Mouse (Mus musculus): ENCODE results near the gene Mgat3.
A peak's percentile ranks its signal among the peaks of the same experiment; 100 is the strongest.

Gene Mgat3

GRCm38 (mm10) chr15:80232331-80232730 lies 58.8 kb downstream of the Mgat3 start:
- peak; percentile 47 for DNase-seq

DNA sequence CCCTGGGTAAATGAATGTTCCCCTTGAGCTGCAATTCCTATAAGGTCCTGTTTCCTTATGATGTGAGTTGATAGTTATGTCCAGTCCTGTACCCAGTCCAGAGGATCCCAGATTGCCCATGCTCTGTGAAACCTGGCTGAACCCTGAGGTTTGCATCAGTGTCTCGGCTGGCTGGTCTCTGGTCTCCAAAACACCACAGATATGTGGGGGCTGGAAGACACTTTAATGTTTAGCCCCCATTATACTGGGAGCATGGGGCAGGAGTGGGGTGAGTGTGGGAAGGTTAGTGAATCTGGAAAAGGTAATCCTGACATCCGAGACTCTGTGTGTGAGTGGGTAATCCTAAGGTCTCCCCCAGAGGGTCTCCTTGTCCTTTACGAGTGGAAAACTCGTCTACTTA lies 59.5 kb downstream of the Mgat3 start:
- no peak for DNase-seq

DNA sequence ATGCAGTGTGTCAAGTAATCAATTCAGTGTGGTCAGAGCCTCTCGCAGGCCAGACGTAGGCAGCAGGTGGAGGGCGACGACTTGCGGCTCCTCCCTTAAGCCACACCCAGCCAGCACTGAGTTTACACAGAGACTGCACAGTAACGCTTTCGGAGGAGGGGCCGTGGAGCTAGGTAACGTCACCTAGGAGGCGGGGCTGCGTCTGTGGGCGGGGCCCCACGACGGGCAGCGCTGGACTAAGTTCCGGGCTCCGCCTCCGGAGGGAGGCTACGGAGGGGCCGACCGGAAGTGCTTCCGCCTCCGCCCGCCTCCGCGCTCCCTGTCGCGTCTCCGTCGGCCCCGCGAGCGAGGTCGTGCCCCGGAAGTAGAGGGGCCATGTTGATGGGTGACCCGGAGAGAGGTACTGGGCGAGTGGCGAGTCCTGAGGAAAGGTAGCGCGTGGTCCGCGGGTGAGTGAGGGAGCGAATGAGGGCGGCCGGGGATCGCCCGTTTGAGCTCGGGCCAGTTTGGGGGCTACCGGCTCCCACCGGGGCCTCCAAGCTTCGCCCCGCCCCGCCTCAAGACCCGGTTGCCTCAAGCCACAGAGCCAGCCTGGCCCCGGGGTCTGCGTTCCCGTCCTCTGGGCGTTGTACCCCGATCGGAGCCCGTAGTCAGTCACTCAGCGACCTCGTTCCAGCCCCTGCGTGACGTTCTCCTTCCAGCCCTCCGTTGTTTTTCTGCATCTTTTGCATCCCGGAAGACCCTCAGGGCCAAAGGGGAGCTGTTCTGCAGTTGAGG lies 60.4 kb downstream of the Mgat3 start, which contains the start of gene Mief1:
Gene Mief1 (plus strand): TSS at position 286 of the 777 bp plus-strand sequence.
- DNase-seq, result peak; percentile 99

- no peak for DNase-seq
Measured at GRCm38 (mm10) chr15:80235535-80235934, 62.0 kb downstream of the Mgat3 start, which contains the start of gene AC140267.1. Gene AC140267.1, plus strand, starts transcription at chr15:80235835.

DNA sequence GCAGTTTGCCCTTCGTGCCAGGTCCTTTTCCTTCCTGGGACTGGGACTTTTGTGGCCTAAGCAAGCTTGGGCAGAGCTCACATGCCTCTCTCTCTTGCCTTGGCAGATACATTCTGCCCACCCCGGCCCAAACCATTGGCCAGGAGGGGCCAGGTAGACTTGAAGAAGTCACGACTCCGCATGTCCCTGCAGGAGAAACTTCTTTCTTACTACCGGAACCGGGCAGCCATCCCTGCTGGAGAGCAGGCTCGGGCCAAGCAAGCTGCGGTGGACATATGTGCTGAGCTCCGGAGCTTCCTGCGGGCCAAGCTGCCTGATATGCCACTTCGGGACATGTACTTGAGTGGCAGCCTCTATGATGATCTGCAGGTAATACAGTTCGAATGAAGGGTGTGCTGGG lies 74.6 kb downstream of the Mgat3 start:
- DNase-seq, result no peak

- no peak for DNase-seq
Measured at GRCm38 (mm10) chr15:80248596-80248995, 75.1 kb downstream of the Mgat3 start.

DNA sequence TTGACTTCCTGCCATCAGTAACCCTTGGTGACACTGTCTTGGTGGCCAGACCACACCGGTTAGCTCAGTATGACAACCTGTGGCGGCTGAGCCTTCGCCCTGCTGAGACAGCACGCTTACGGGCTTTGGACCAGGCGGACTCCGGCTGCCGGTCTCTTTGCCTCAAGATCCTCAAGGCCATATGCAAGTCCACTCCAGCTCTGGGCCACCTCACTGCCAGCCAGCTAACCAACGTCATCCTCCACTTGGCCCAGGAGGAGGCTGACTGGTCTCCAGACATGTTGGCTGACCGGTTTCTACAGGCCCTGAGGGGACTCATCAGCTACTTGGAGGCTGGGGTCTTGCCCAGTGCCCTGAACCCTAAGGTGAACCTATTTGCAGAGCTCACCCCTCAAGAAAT lies 76.2 kb downstream of the Mgat3 start:
- DNase-seq, result no peak

- no peak for DNase-seq
Measured at GRCm38 (mm10) chr15:80250586-80250985, 77.1 kb downstream of the Mgat3 start.

GRCm38 (mm10) chr15:80253530-80253929 lies 80.0 kb downstream of the Mgat3 start:
- DNase-seq, result peak; percentile 52

GRCm38 (mm10) chr15:80254207-80254606 lies 80.7 kb downstream of the Mgat3 start:
- DNase-seq, result peak; percentile 13

DNA sequence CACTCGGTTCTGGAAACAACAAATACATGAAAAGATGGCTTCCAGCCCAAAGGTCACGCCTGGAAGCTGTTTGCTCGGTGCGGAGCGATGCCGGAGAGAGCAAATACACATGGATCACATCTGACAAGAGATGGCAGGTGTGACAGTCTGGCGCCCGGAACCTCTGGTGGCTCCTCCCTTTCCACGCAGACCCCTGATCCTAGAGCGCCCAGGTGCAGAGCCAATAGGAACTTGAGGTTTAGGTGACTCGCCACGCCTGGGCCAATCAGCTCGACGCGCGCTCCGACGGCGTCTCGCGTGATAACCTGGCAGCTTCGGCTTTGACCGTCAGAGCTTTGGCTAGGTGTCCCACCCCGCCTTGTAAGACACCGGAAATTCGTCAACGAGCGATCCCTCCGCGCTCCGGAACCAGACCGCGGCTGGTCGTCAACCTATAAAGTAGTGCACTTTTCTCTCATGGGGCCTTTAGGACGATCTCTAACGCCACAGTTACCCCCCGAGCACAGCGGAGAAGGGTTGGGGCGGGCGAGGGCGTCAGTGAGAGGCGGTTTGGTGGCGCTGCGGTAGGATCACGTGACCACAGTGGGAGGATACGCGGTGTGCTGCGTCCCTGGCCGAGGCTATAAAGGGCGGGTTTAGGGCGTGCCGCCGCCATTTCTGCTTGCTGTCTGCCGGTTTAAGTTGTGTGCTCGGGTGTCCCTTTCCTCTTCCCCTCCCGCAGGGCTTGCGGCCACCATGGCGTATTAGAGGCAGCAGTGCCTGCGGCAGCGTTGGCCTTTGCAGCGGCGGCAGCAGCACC lies 81.5 kb downstream of the Mgat3 start, which contains the start of gene Atf4:
Gene Atf4 (plus strand): TSS at position 338 of the 799 bp plus-strand sequence.
- DNase-seq, result peak; percentile 99

DNA sequence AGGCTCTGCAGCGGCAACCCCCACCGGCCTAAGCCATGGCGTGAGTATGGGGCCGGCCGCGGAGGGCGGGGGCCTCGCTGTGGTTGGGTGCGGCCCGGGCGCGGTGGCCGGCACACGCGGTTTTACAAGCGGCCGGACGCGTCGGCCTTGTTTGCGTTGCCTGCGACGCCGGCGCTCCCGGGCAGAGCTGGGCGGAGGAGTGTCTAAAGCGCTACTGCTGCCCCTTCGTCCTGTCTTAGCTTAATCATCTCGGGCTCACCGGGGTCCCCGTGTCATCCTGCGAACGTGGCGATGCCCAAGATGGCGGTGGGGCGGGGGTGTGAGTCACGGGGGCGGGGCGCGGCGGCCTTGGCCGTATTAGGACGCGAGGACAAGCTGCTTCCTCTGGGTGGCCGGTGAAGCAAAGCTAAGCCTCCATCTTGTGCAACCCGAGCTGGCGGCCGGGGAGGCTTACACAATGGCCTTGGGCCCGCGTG lies 82.2 kb downstream of the Mgat3 start:
- peak; percentile 91 for DNase-seq

DNA sequence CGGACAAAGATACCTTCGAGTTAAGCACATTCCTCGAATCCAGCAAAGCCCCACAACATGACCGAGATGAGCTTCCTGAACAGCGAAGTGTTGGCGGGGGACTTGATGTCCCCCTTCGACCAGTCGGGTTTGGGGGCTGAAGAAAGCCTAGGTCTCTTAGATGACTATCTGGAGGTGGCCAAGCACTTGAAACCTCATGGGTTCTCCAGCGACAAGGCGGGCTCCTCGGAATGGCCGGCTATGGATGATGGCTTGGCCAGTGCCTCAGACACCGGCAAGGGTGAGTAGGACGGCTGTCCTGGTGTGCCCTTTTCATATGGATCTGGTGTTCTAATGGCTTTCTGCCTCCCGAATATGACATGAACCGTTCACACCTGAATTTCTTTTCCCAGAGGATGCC lies 82.7 kb downstream of the Mgat3 start:
- peak; percentile 8 for DNase-seq

GRCm38 (mm10) chr15:80256656-80257601 lies 83.4 kb downstream of the Mgat3 start:
- no peak for DNase-seq

DNA sequence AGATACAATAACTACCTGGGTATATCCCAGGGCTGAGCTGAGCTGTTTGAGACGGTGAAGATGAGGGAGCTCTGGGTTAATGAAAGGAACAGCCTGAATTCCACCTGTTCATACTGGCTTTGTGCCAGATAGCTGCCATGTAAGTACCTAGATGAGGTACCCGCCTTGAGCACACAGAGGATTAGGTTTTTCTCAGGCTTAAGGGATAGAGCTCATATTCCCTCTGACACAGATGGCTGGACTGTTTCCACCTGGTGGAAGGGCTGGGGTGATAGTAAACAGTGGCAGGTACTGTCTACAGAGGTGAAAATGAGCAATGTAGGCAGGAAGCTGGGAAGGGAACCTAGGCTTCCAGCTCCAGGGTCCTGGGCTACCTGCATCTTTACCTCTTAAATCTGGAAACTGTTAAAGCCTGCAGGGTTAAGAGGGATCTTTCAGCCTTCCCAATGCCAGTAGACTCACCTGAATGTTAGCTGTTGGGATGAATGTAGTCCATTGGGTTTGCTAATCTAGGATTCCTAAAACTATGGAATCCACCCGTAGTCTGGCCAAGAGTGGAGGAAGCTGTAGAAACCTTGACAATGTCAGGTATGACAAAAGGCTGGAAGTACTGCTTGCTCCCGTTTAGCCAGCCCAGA lies 84.2 kb downstream of the Mgat3 start:
- DNase-seq, result no peak

GRCm38 (mm10) chr15:80258240-80259170 lies 85.0 kb downstream of the Mgat3 start:
- DNase-seq, result peak; percentile 17

GRCm38 (mm10) chr15:80259406-80260045 lies 86.0 kb downstream of the Mgat3 start:
- no peak for DNase-seq

- DNase-seq, result peak; percentile 84
Measured at GRCm38 (mm10) chr15:80260677-80261076, 87.2 kb downstream of the Mgat3 start.

DNA sequence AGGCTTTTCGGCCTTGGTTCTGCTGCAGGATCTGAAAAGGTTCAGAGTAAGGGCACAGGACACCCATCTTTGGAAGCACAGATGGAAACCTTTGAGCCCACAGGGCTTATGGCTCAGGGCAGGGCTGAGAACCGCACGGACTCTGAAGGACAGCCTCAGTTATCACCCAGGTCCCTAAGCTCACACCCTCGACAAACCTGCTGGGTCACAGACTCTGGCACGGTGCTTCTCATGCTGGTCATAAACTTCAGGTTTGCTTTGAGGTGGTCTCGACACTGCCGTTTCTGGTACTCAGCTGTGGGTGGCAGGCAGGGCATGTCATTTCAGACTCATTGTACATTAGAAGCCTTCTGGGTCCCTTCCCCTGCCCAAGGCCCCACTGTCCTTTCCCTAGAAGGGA lies 87.6 kb downstream of the Mgat3 start:
- DNase-seq, result no peak

Measured in embryo, embryonic 11 days (tissue).